Mouse (Mus musculus) ES-E14 (cell line): ENCODE measurements around the gene Gramd1c. TPM values are rescaled to one million over a fixed set of nuclear protein-coding genes. Genes with fewer than 3 reads are reported as not detected.

Experiments
- DNase-seq: peaks from one replicate; pipeline ENCODE4 v3.0.0-alpha.2; 2013; ENCODE audit warnings: low read depth, low spot score
- H3K27ac ChIP-seq: 2 replicates; pipeline ENCODE4 v1.5.1; 2012; ENCODE audit warnings: low read depth, mild to moderate bottlenecking, low read length, moderate library complexity, mixed read lengths; ENCODE audit not compliant: poor library complexity, insufficient read depth, severe bottlenecking
- H3K36me3 ChIP-seq: 2 replicates; pipeline ENCODE4 v1.6.1; 2012; ENCODE audit warnings: mild to moderate bottlenecking, low read length, moderate library complexity, mixed read lengths; ENCODE audit not compliant: control insufficient read depth, poor library complexity, insufficient read depth, severe bottlenecking
- H3K4me1 ChIP-seq, 2 experiments: fragments of 150-350 bp in 1 of 2; sonication (generic) in 1 of 2; 2 replicates each; pipeline ENCODE4 v1.6.1; 2012; ENCODE audit warnings: low read length in 2 of 2, mild to moderate bottlenecking in 1 of 2, mixed read lengths in 1 of 2; ENCODE audit not compliant: control insufficient read depth in 2 of 2, insufficient read depth in 2 of 2, poor library complexity in 1 of 2
- H3K4me3 ChIP-seq, 2 experiments: fragments of 150-350 bp in 1 of 2; sonication (generic) in 1 of 2; 2 replicates each; pipeline ENCODE4 v1.5.1; 2012; ENCODE audit warnings: low read length in 2 of 2, low read depth in 1 of 2, mild to moderate bottlenecking in 1 of 2, mixed read lengths in 1 of 2; ENCODE audit not compliant: insufficient read depth in 1 of 2, poor library complexity in 1 of 2, severe bottlenecking in 1 of 2
- H3K9ac ChIP-seq: 2 replicates; pipeline ENCODE4 v1.6.1; 2012; ENCODE audit warnings: low read depth, mild to moderate bottlenecking, low read length, mixed read lengths; ENCODE audit not compliant: poor library complexity, insufficient read depth, severe bottlenecking
- H3K9me3 ChIP-seq: fragments of 150-350 bp; sonication (generic); 2 replicates; pipeline ENCODE4 v1.6.1; 2012; ENCODE audit warnings: low read depth, mild to moderate bottlenecking, low read length; ENCODE audit not compliant: control insufficient read depth, insufficient read depth
- CHD2 ChIP-seq: IDR thresholded peaks from 2 replicates; pipeline ENCODE4 v1.6.1; 2014; ENCODE audit warnings: mild to moderate bottlenecking, low read depth, low read length, inconsistent platforms
- HCFC1 ChIP-seq: IDR thresholded peaks from 2 replicates; pipeline ENCODE4 v1.6.1; 2012; ENCODE audit warnings: low read length, inconsistent platforms, borderline replicate concordance; ENCODE audit not compliant: insufficient read depth
- MAFK ChIP-seq: IDR thresholded peaks from 2 replicates; pipeline ENCODE4 v1.6.1; 2014; ENCODE audit warnings: mild to moderate bottlenecking, low read depth, low read length, inconsistent platforms; ENCODE audit not compliant: insufficient read depth
- ZC3H11A ChIP-seq: IDR thresholded peaks from 2 replicates; pipeline ENCODE4 v1.6.1; 2012; ENCODE audit warnings: low read depth, mild to moderate bottlenecking, inconsistent platforms, low read length, borderline replicate concordance
- ZNF384 ChIP-seq: IDR thresholded peaks from 2 replicates; pipeline ENCODE4 v1.6.1; 2012; ENCODE audit warnings: low read depth, low read length, inconsistent platforms
- in situ Hi-C, 2 experiments: fragments of 600-800 bp; cut with MboI; formaldehyde crosslinking; loops; one replicate each; pipeline ENCODE4 v1.15.1; 2025; ENCODE audit warnings: low sequenced_read_pairs in 2 of 2, inconsistent platforms in 1 of 2; ENCODE audit not compliant: unreplicated experiment in 2 of 2
- total RNA-seq: library from RNA; depleted of rRNA; stranded (reverse); fragments of 300-350 nt; gene quantifications from 2 replicates; pipeline ENCODE4 v1.2.3, GENCODE M21; 2012

Gramd1c gene
- total RNA-seq, 1 experiment = 0.94 TPM

- Histone ChIP-seq H3K4me3 (no peak overlapping the region), H3K4me1 (peaks cover 0 to 2% of the 10 kb centered on the region in 2 experiments; a peak in 1 of 4 replicates), H3K9me3 (no peaks in the 10 kb centered on the region), H3K9ac (no peak overlapping the region), H3K27ac (no peak overlapping the region), H3K36me3 (no peaks in the 10 kb centered on the region)
- no peak for TF ChIP-seq CHD2
- no peak for TF ChIP-seq MAFK
- no peak for TF ChIP-seq ZC3H11A
- TF ChIP-seq HCFC1 = no peak
- no peak for TF ChIP-seq ZNF384
- in situ Hi-C loops = no loop called here
- DNase-seq = no peak
Observed at GRCm38 (mm10) chr16:44017707-44018106, 45.4 kb downstream of the Gramd1c start.

DNA sequence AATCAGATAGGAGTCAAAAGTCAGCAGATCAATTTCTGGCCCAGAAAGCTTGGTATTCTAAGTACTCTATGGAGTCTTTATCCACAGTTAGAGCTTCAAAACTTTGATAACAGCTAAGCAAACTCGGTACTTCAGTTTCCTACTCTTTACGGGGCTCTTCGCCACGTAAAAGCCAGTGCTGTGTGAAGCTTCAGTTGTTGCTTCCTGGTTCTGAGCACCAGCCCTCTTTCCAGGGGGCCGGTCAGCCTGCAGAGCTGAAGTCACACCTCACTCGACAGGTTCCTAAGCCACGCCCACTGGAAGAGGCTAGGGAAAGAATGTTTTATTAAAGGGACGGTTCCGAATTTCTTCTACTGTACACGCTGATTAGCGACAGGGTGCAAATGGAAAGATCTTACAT is 47.0 kb downstream of the Gramd1c start:
- no peak overlapping the region for H3K27ac ChIP-seq
- H3K36me3 ChIP-seq = no peaks in the 10 kb centered on the region
- peaks cover 0 to 2% of the 10 kb centered on the region in 2 experiments; a peak in 1 of 4 replicates for H3K4me1 ChIP-seq
- no peak for TF ChIP-seq HCFC1
- no peak for TF ChIP-seq ZNF384
- TF ChIP-seq CHD2 = no peak
- no peak for TF ChIP-seq MAFK
- no peak for TF ChIP-seq ZC3H11A
- no peak overlapping the region for H3K4me3 ChIP-seq
- DNase-seq = peak; percentile 41
- in situ Hi-C loops = no loop called here
- no peak overlapping the region for H3K9ac ChIP-seq
- no peaks in the 10 kb centered on the region for H3K9me3 ChIP-seq

GRCm38 (mm10) chr16:44015416-44016158 is 47.6 kb downstream of the Gramd1c start:
- no peaks in the 10 kb centered on the region for H3K9me3 ChIP-seq

DNA sequence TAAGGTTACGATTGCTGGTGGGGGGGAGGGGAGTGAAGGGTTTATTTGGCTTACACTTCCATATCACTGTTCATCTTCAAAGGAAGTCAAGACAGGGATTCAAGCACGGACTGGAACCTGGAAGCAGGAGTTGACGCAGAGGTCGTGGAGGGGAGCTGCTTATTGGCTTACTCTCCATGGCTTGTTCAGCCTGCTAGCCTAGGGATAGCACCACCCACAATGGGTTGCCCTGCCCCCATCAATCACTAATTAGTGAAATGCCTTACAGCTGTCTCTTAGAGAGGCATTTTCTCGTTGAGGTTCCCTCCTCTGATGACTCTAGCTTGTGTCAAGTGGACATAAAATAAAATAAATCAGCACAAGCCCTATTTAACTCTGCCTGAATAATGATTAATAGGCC is 52.1 kb downstream of the Gramd1c start:
- H3K4me1 ChIP-seq = no peaks in the 10 kb centered on the region
- H3K9ac ChIP-seq = no peak overlapping the region
- no peak for TF ChIP-seq HCFC1
- TF ChIP-seq CHD2 = no peak
- no peak for TF ChIP-seq ZNF384
- no peak for TF ChIP-seq ZC3H11A
- TF ChIP-seq MAFK = no peak
- H3K27ac ChIP-seq = no peak overlapping the region
- H3K9me3 ChIP-seq = no peaks in the 10 kb centered on the region
- DNase-seq = no peak
- no peak overlapping the region for H3K4me3 ChIP-seq
- in situ Hi-C loops = no loop called here
- no peaks in the 10 kb centered on the region for H3K36me3 ChIP-seq

More at GRCm38 (mm10) chr16:44015416-44016158, 47.6 kb downstream of the Gramd1c start:
- Histone ChIP-seq H3K4me3 (no peak overlapping the region), H3K36me3 (no peaks in the 10 kb centered on the region), H3K9ac (no peak overlapping the region), H3K4me1 (peaks cover 0 to 2% of the 10 kb centered on the region in 2 experiments; a peak in 1 of 4 replicates), H3K27ac (no peak overlapping the region)
- in situ Hi-C loops = no loop called here
- no peak for TF ChIP-seq ZC3H11A
- no peak for TF ChIP-seq MAFK
- no peak for TF ChIP-seq CHD2
- TF ChIP-seq HCFC1 = no peak
- TF ChIP-seq ZNF384 = no peak
- no peak for DNase-seq
